14 mouse cellular contexts compared by ENCODE assay signal in the genomic region with DNA sequence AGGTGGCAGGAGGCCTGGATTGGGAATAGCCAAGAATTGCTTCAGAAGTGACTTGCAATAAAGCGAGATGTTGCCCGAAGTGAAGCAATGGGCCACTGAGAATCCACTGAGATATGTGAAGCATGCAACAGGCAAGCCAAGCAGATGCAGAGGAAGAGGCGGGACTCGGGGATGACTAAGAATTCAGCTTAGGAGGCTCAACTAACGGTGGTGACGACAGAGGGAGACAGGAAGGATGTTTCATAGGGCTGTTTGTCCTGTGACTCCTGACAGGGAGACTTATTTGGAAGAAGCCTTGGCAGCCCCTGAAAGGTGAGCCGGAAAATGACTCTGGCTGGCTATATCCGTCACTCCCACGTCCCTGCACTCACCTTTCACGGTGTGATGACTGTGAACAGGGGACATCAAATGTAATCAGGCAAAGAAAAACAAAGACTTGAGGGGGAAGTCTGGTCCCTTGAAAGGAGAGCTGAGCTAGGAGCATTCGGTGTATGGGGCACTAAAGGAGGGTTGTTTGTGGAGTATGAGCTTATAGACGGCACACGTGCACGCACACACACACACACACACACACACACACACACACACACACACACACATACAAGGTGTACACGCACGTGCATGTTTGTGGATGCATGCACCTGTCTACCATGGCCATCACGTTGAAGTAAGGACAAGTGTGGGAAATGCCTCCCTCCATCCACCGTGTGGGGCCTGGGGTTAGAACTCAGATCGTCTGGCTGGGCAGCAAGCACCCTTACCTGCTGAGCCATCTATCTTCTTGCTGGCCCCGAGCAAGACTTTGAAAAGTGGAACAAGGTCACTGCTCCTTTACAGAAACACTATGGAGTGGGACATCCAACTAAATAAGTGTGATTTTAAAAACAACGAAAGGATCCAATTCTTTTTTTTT. TPM values are rescaled to one million over a fixed set of nuclear protein-coding genes. Genes with fewer than 3 reads are reported as not detected.
DNase-seq lines count a peak whose midpoint lies in the region; ATAC-seq and TF ChIP-seq lines count a peak whose summit lies in the region.
"Had no signal": no experiment of that assay in that cellular context is flagged by ENCODE, and none has a peak within 500 bp of the region (broad histone marks: within the 10 kb centered on the region; RNA-seq: fewer than 3 reads in every experiment).

No protein-coding gene starts in this region.

- peak; percentile 66; the same call in 1 of the 2 replicates for ATAC-seq in kidney, postnatal 0 days (replicated peaks; ENCODE audit: low FRiP score, low read depth)
- ATAC-seq in activated CD4-positive, CD25-positive, alpha-beta regulatory T cell, adult 4 months, result no peak
- ATAC-seq: CD4-positive, CD25-positive, alpha-beta regulatory T cell, adult 4 months had no signal

- WGBS in kidney, postnatal 0 days, result 46% methylated on average over 21 of the region's 21 CpGs

- no peaks in the 10 kb centered on the region for H3K79me3 ChIP-seq in C2C12 (ENCODE audit: low read depth)

- H3ac ChIP-seq in C2C12 (ENCODE audit: control insufficient read depth, insufficient read length, low read depth), result no peak overlapping the region

- peak; percentile 32 for DNase-seq in gastrocnemius, adult 18-20 months (ENCODE audit: low spot score)
- no peak for DNase-seq in gastrocnemius, postnatal 25 days
- peak; percentile 80 for DNase-seq in kidney, postnatal 0 days (ENCODE audit: low spot score)
- no peak for DNase-seq in right cerebral cortex, postnatal 14 days
- DNase-seq in B cell, adult 2 months, result no peak
- DNase-seq: liver, embryonic 13.5 days had no signal

- H3K4me1 ChIP-seq in bone marrow macrophage, adult 2 months (ENCODE audit: control insufficient read depth, insufficient read depth, low read length), result peaks cover 13% of the 10 kb centered on the region
- no peaks in the 10 kb centered on the region for H3K4me1 ChIP-seq in kidney, postnatal 0 days (replicated peaks; ENCODE audit: insufficient read depth, low read length)

- no peak overlapping the region for H3K4me2 ChIP-seq in kidney, postnatal 0 days (ENCODE audit: low read length)
- H3K4me2 ChIP-seq: embryonic facial prominence, embryonic 13.5 days; liver, embryonic 13.5 days had no signal

- H3K9ac ChIP-seq in kidney, postnatal 0 days (ENCODE audit: low read depth, low read length), result no peak overlapping the region
- H3K9ac ChIP-seq: embryonic facial prominence, embryonic 13.5 days; liver, embryonic 13.5 days had no signal

- no peaks in the 10 kb centered on the region for H3K9me3 ChIP-seq in kidney, postnatal 0 days (replicated peaks; ENCODE audit: low read length)
- H3K9me3 ChIP-seq: embryonic facial prominence, embryonic 13.5 days; liver, embryonic 13.5 days had no signal

- H3K27ac ChIP-seq in bone marrow macrophage, adult 2 months (ENCODE audit: insufficient read depth, low read depth, low read length), result peak overlapping the region; percentile 65
- H3K27ac ChIP-seq in kidney, postnatal 0 days, result no peak overlapping the region
- H3K27ac ChIP-seq: embryonic facial prominence, embryonic 13.5 days; layer of hippocampus, adult 2 months; liver, embryonic 13.5 days had no signal

- H3K27me3 ChIP-seq in C2C12 (ENCODE audit: control insufficient read depth, insufficient read depth, insufficient read length), result no peaks in the 10 kb centered on the region
- no peaks in the 10 kb centered on the region for H3K27me3 ChIP-seq in kidney, postnatal 0 days (ENCODE audit: insufficient read depth, low read length)
- H3K27me3 ChIP-seq: embryonic facial prominence, embryonic 13.5 days; liver, embryonic 13.5 days had no signal

- TF ChIP-seq POLR2A in bone marrow macrophage, adult 2 months (IDR thresholded peaks at IDR 0.05; ENCODE audit: borderline replicate concordance, low read depth, low read length), result no peak

- peaks cover 44% of the 10 kb centered on the region for H3K36me3 ChIP-seq in C2C12 (ENCODE audit: control insufficient read depth, insufficient read depth)
- H3K36me3 ChIP-seq in kidney, postnatal 0 days (ENCODE audit: insufficient read depth, low read length), result 0 out of 2 replicates have a peak, but pooled peaks cover 27% of the 10 kb centered on the region

- H3K79me2 ChIP-seq in C2C12 (ENCODE audit: control insufficient read depth, insufficient read depth), result peaks cover 23% of the 10 kb centered on the region

- no peak for TF ChIP-seq CTCF in C2C12 (IDR thresholded peaks at IDR 0.05; ENCODE audit: control insufficient read depth, insufficient read depth, insufficient read length)
- TF ChIP-seq CTCF in bone marrow macrophage, adult 2 months (IDR thresholded peaks at IDR 0.05; ENCODE audit: low read depth, low read length), result no peak
- TF ChIP-seq CTCF in kidney, postnatal 0 days (IDR thresholded peaks at IDR 0.05; ENCODE audit: low read depth), result no peak

- H3K4me3 ChIP-seq in C2C12 (ENCODE audit: insufficient read depth, poor library complexity, severe bottlenecking), result no peak overlapping the region
- H3K4me3 ChIP-seq in bone marrow macrophage, adult 2 months (ENCODE audit: insufficient read depth, low read length), result no peak overlapping the region
- H3K4me3 ChIP-seq in kidney, postnatal 0 days (replicated peaks; ENCODE audit: low read depth, low read length), result no peak overlapping the region
- H3K4me3 ChIP-seq: embryonic facial prominence, embryonic 13.5 days; layer of hippocampus, adult 2 months; liver, embryonic 13.5 days had no signal

TF ChIP-seq in C2C12, 6 proteins besides CTCF, POLR2A, EP300 and RAD21:
- peak; percentile 94 for TF ChIP-seq CEBPB (IDR thresholded peaks at IDR 0.05; ENCODE audit: low read depth)
- no peak for TF ChIP-seq FOSL1 (IDR thresholded peaks at IDR 0.05; ENCODE audit: insufficient read depth, low read length, poor library complexity, severe bottlenecking)
- no peak for TF ChIP-seq USF1 (IDR thresholded peaks at IDR 0.05; ENCODE audit: low read depth)
- TF ChIP-seq MAX (IDR thresholded peaks at IDR 0.05), result peak; percentile 35
- no peak for TF ChIP-seq MYOD1 (IDR thresholded peaks at IDR 0.05; ENCODE audit: control insufficient read depth, insufficient read length, low read depth)
- no peak for TF ChIP-seq MYOG (IDR thresholded peaks at IDR 0.05; ENCODE audit: control insufficient read depth, extremely low read depth, insufficient read length)

RNA-seq across cellular contexts. Expression of a gene that starts 44.6 kb away (rescaled TPM):
- not detected for total RNA-seq in gastrocnemius, adult 18-20 months (2021)
- not detected for total RNA-seq in gastrocnemius, postnatal 25 days (2021)
- polyA plus RNA-seq in C2C12 (2012; fragmentation: generic; extraction: Trizol), result 0.02 TPM
- not detected in 2 replicates for polyA plus RNA-seq in bone marrow macrophage, adult 2 months (2012; ENCODE audit: insufficient read depth, insufficient read length, missing spikeins)
- 0.07 and 0.10 TPM in 2 replicates for polyA plus RNA-seq in kidney, postnatal 0 days (2015; fragmentation: Nextera tagmentation; extraction: Ambion mirVana)
- not detected for polyA plus RNA-seq in activated CD4-positive, CD25-positive, alpha-beta regulatory T cell, adult 4 months (2017; shearing (Covaris generic))
- total RNA-seq: layer of hippocampus, adult 2 months; midbrain, postnatal 0 days had no signal
- polyA plus RNA-seq: CD4-positive, CD25-positive, alpha-beta regulatory T cell, adult 4 months; midbrain, postnatal 0 days; testis, adult 2 months had no signal

RNA-seq across cellular contexts. Expression of a gene that starts 50.9 kb away (rescaled TPM):
- total RNA-seq in gastrocnemius, adult 18-20 months (2021), result 100 to 1,000 TPM; 155 to 182 TPM
- total RNA-seq in gastrocnemius, postnatal 25 days (2021), result 100 to 1,000 TPM; 140 to 156 TPM
- polyA plus RNA-seq in C2C12 (2012; fragmentation: generic; extraction: Trizol), result 47.6 TPM
- 16.1 and 19.0 TPM in 2 replicates for polyA plus RNA-seq in bone marrow macrophage, adult 2 months (2012; ENCODE audit: insufficient read depth, insufficient read length, missing spikeins)
- polyA plus RNA-seq in kidney, postnatal 0 days (2015; fragmentation: Nextera tagmentation; extraction: Ambion mirVana), result 72.9 and 83.2 TPM in 2 replicates
- 10 to 100 TPM; 23.1 to 34.2 TPM for polyA plus RNA-seq in activated CD4-positive, CD25-positive, alpha-beta regulatory T cell, adult 4 months (2017; shearing (Covaris generic))

RNA-seq across cellular contexts. Expression of a gene that starts 52.5 kb away (rescaled TPM):
- 10 to 100 TPM; 43.4 to 45.4 TPM for total RNA-seq in gastrocnemius, adult 18-20 months (2021)
- total RNA-seq in gastrocnemius, postnatal 25 days (2021), result 10 to 100 TPM; 38.6 to 45.3 TPM
- polyA plus RNA-seq in C2C12 (2012; fragmentation: generic; extraction: Trizol), result 340 TPM
- polyA plus RNA-seq in bone marrow macrophage, adult 2 months (2012; ENCODE audit: insufficient read depth, insufficient read length, missing spikeins), result 89.5 and 91.7 TPM in 2 replicates
- 207 and 220 TPM in 2 replicates for polyA plus RNA-seq in kidney, postnatal 0 days (2015; fragmentation: Nextera tagmentation; extraction: Ambion mirVana)
- 10 to 100 TPM; 73.4 to 81.2 TPM for polyA plus RNA-seq in activated CD4-positive, CD25-positive, alpha-beta regulatory T cell, adult 4 months (2017; shearing (Covaris generic))

RNA-seq across cellular contexts. Expression of a gene that starts 60.0 kb away (rescaled TPM):
- 10 to 100 TPM; 27.8 to 29.5 TPM for total RNA-seq in gastrocnemius, adult 18-20 months (2021)
- total RNA-seq in gastrocnemius, postnatal 25 days (2021), result 10 to 100 TPM; 22.3 to 25.3 TPM
- polyA plus RNA-seq in C2C12 (2012; fragmentation: generic; extraction: Trizol), result 32.9 TPM
- polyA plus RNA-seq in bone marrow macrophage, adult 2 months (2012; ENCODE audit: insufficient read depth, insufficient read length, missing spikeins), result 44.7 and 46.1 TPM in 2 replicates
- 28.4 and 29.5 TPM in 2 replicates for polyA plus RNA-seq in kidney, postnatal 0 days (2015; fragmentation: Nextera tagmentation; extraction: Ambion mirVana)
- 10 to 100 TPM; 14.5 to 18.7 TPM for polyA plus RNA-seq in activated CD4-positive, CD25-positive, alpha-beta regulatory T cell, adult 4 months (2017; shearing (Covaris generic))

Comparison
In these comparisons a context has a peak if more than half of its experiments do, and no peak if none do; other contexts are left out.
1. DNase-seq: peak in gastrocnemius, adult 18-20 months (single experiment) and kidney, postnatal 0 days (single experiment); none in gastrocnemius, postnatal 25 days (single experiment), right cerebral cortex, postnatal 14 days (single experiment) and B cell, adult 2 months (0 of 2).